ENCODE assay signal across 17 mouse cellular contexts in the genomic region with DNA sequence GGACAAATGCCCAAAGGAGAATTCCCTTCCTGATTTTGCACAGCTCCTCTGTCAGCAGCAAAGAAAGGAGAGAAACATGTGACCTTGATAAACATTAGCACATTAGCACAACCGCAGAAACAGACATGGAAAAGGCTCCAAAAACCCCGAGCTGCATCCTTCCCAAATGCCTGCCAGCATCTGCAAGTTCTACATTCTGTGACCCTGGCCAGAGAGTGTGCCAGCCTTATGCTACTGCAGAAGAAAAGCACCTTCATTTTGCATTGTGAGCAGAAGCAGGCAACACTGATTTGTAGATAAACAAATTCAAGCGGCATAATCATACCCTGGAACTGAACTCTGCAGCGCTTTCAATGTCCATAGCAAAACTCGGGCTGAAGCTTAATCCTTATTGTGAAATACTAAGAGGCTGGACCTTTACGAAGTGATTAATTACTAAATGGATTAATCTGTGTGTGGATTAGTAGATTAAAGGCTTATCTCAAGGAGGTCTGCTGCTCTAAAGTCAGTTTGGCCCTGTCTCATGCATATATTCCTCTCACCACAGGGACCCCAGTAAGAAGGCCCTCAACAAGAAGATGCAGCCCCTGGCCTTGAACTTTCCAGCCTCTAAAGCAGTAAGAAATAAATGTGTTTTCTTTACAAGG. TPM values are rescaled to one million over a fixed set of nuclear protein-coding genes. Genes with fewer than 3 reads are reported as not detected.
DNase-seq lines count a peak whose midpoint lies in the region; ATAC-seq and TF ChIP-seq lines count a peak whose summit lies in the region.
"Had no signal": no experiment of that assay in that cellular context is flagged by ENCODE, and none has a peak within 500 bp of the region (broad histone marks: within the 10 kb centered on the region; RNA-seq: fewer than 3 reads in every experiment).

No protein-coding gene starts in this region.

- H3K4me1 ChIP-seq in kidney, adult 2 months (ENCODE audit: control insufficient read depth, insufficient read depth, low read length): peaks cover 7% of the 10 kb centered on the region; the same call in 1 of the 2 replicates
- H3K4me1 ChIP-seq in embryonic facial prominence, embryonic 14.5 days (ENCODE audit: control insufficient read depth, insufficient read depth, low read length): peaks cover 18% of the 10 kb centered on the region
- H3K4me1 ChIP-seq in stomach, embryonic 16.5 days (ENCODE audit: control insufficient read depth, insufficient read depth, low read length): peaks cover 17% of the 10 kb centered on the region
- H3K4me1 ChIP-seq in intestine, postnatal 0 days (replicated peaks; ENCODE audit: control insufficient read depth, insufficient read depth, low read length): no peaks in the 10 kb centered on the region

- H3K9ac ChIP-seq in embryonic facial prominence, embryonic 14.5 days (ENCODE audit: low read depth, low read length): 0 out of 2 replicates have a peak overlapping the region, but pooled peaks have one; percentile 0
- no peak overlapping the region for H3K9ac ChIP-seq in stomach, embryonic 16.5 days (ENCODE audit: low read length)
- H3K9ac ChIP-seq in intestine, postnatal 0 days (ENCODE audit: low read depth, low read length): no peak overlapping the region
- H3K9ac ChIP-seq: limb, embryonic 12.5 days; liver, postnatal 0 days had no signal

- TF ChIP-seq CTCF in kidney, adult 2 months (conservative IDR thresholded peaks at IDR 0.05; ENCODE audit: insufficient read depth, insufficient read length, low read depth, low read length): no peak
- no peak for TF ChIP-seq CTCF in intestine, postnatal 0 days (IDR thresholded peaks at IDR 0.05; ENCODE audit: low read depth)

- no peak overlapping the region for H3K27ac ChIP-seq in kidney, adult 2 months (ENCODE audit: insufficient read depth, low read depth, low read length)
- no peak overlapping the region for H3K27ac ChIP-seq in embryonic facial prominence, embryonic 14.5 days (replicated peaks; ENCODE audit: low read depth, low read length)
- H3K27ac ChIP-seq in stomach, embryonic 16.5 days (ENCODE audit: low read length): peak overlapping the region; percentile 17; the same call in 1 of the 2 replicates
- H3K27ac ChIP-seq in intestine, postnatal 0 days (ENCODE audit: low read depth, low read length): no peak overlapping the region
- H3K27ac ChIP-seq: limb, embryonic 12.5 days had no signal

- 39% methylated on average over 6 of the region's 6 CpGs for WGBS in kidney, adult 2 months
- WGBS in embryonic facial prominence, embryonic 14.5 days: 34% methylated on average over 6 of the region's 6 CpGs
- 22% methylated on average over 6 of the region's 6 CpGs for WGBS in stomach, embryonic 16.5 days
- 45% methylated on average over 6 of the region's 6 CpGs for WGBS in intestine, postnatal 0 days

- H3K9me3 ChIP-seq in embryonic facial prominence, embryonic 14.5 days (ENCODE audit: control insufficient read depth, low read length): 0 out of 2 replicates have a peak, but pooled peaks cover 7% of the 10 kb centered on the region
- H3K9me3 ChIP-seq in stomach, embryonic 16.5 days (replicated peaks; ENCODE audit: control insufficient read depth, low read length): no peaks in the 10 kb centered on the region
- 0 out of 2 replicates have a peak, but pooled peaks cover 2% of the 10 kb centered on the region for H3K9me3 ChIP-seq in intestine, postnatal 0 days (ENCODE audit: control insufficient read depth)

- H3K4me3 ChIP-seq in kidney, adult 2 months (ENCODE audit: insufficient read depth, low read depth, low read length): no peak overlapping the region
- no peak overlapping the region for H3K4me3 ChIP-seq in embryonic facial prominence, embryonic 14.5 days (ENCODE audit: low read depth, low read length)
- no peak overlapping the region for H3K4me3 ChIP-seq in stomach, embryonic 16.5 days (replicated peaks; ENCODE audit: low read length)
- no peak overlapping the region for H3K4me3 ChIP-seq in intestine, postnatal 0 days (ENCODE audit: low read depth, low read length)
- H3K4me3 ChIP-seq: limb, embryonic 12.5 days had no signal

- no peak for ATAC-seq in cerebellum, adult (ENCODE audit: insufficient number of reproducible peaks, low FRiP score, low TSS enrichment)
- no peak for ATAC-seq in embryonic facial prominence, embryonic 14.5 days (ENCODE audit: low read depth)
- ATAC-seq in stomach, embryonic 16.5 days (ENCODE audit: insufficient read depth, low FRiP score): peak; percentile 25; the same call in 1 of the 2 replicates
- ATAC-seq in intestine, postnatal 0 days: no peak
- ATAC-seq: intestine, embryonic 16.5 days; liver, postnatal 0 days had no signal

- peak; percentile 12 to 14 for DNase-seq in cerebellum, postnatal 10 days
- peak; percentile 12 for DNase-seq in kidney, adult 2 months
- no peak for DNase-seq in kidney, postnatal 14 days
- peak; percentile 41 for DNase-seq in embryonic facial prominence, embryonic 14.5 days (ENCODE audit: low spot score)
- no peak for DNase-seq in gastrocnemius, postnatal 4 days (ENCODE audit: low spot score in 2 of 2)
- DNase-seq: adrenal gland, postnatal 25 days; cerebellum, adult 11 months; gastrocnemius, postnatal 25 days; heart, postnatal 36 days; kidney, postnatal 4 days; liver, postnatal 0 days; thymus, postnatal 25 days had no signal

- H3K27me3 ChIP-seq in kidney, adult 2 months (replicated peaks; ENCODE audit: control insufficient read depth, insufficient read depth, low read length): no peaks in the 10 kb centered on the region
- H3K27me3 ChIP-seq in embryonic facial prominence, embryonic 14.5 days (replicated peaks; ENCODE audit: control insufficient read depth, insufficient read depth, low read length): no peaks in the 10 kb centered on the region
- H3K27me3 ChIP-seq in stomach, embryonic 16.5 days (ENCODE audit: control insufficient read depth, insufficient read depth, low read length): no peaks in the 10 kb centered on the region
- no peaks in the 10 kb centered on the region for H3K27me3 ChIP-seq in intestine, postnatal 0 days (replicated peaks; ENCODE audit: control insufficient read depth, insufficient read depth, low read length)
- H3K27me3 ChIP-seq: limb, embryonic 12.5 days had no signal

- H3K36me3 ChIP-seq in kidney, adult 2 months (ENCODE audit: control insufficient read depth, insufficient read depth, low read length): no peaks in the 10 kb centered on the region
- H3K36me3 ChIP-seq in embryonic facial prominence, embryonic 14.5 days (ENCODE audit: control insufficient read depth, insufficient read depth, low read length): peaks cover 8% of the 10 kb centered on the region; the same call in 1 of the 2 replicates
- H3K36me3 ChIP-seq in stomach, embryonic 16.5 days (ENCODE audit: control insufficient read depth, insufficient read depth, low read length): no peaks in the 10 kb centered on the region
- H3K36me3 ChIP-seq in intestine, postnatal 0 days (ENCODE audit: control insufficient read depth, insufficient read depth): peaks cover 4% of the 10 kb centered on the region
- H3K36me3 ChIP-seq: limb, embryonic 12.5 days had no signal

- TF ChIP-seq POLR2A in kidney, adult 2 months (IDR thresholded peaks at IDR 0.05; ENCODE audit: low read depth, low read length): no peak

- H3K4me2 ChIP-seq in embryonic facial prominence, embryonic 14.5 days (ENCODE audit: low read depth, low read length): no peak overlapping the region
- no peak overlapping the region for H3K4me2 ChIP-seq in stomach, embryonic 16.5 days (ENCODE audit: low read depth, low read length)
- H3K4me2 ChIP-seq in intestine, postnatal 0 days (replicated peaks; ENCODE audit: low read depth): no peak overlapping the region
- H3K4me2 ChIP-seq: limb, embryonic 12.5 days had no signal

RNA-seq across cellular contexts. Expression of gene Suclg2, which starts 43.4 kb away (rescaled TPM):
- 88.8 and 126 TPM in 2 replicates for polyA plus RNA-seq in kidney, adult 2 months (2012; rRNA removed)
- polyA plus RNA-seq in embryonic facial prominence, embryonic 14.5 days (2014; fragmentation: Nextera tagmentation; extraction: Ambion mirVana): 57.5 and 57.6 TPM in 2 replicates
- polyA plus RNA-seq in stomach, embryonic 16.5 days (2015; fragmentation: Nextera tagmentation; extraction: Ambion mirVana): 93.5 and 97.1 TPM in 2 replicates
- 10 to 100 TPM; 33.2 to 39.6 TPM for total RNA-seq in gastrocnemius, postnatal 4 days (2021)
- polyA plus RNA-seq in intestine, postnatal 0 days (2015; fragmentation: Nextera tagmentation; extraction: Ambion mirVana): 77.3 and 78.1 TPM in 2 replicates

Comparison
In these comparisons a context has a peak if more than half of its experiments do, and no peak if none do; other contexts are left out.
1. DNase-seq: peak in cerebellum, postnatal 10 days (2 of 2), kidney, adult 2 months (single experiment) and embryonic facial prominence, embryonic 14.5 days (single experiment); none in kidney, postnatal 14 days (single experiment) and gastrocnemius, postnatal 4 days (0 of 2).